12 mouse cellular contexts compared by ENCODE assay signal in the genomic region with DNA sequence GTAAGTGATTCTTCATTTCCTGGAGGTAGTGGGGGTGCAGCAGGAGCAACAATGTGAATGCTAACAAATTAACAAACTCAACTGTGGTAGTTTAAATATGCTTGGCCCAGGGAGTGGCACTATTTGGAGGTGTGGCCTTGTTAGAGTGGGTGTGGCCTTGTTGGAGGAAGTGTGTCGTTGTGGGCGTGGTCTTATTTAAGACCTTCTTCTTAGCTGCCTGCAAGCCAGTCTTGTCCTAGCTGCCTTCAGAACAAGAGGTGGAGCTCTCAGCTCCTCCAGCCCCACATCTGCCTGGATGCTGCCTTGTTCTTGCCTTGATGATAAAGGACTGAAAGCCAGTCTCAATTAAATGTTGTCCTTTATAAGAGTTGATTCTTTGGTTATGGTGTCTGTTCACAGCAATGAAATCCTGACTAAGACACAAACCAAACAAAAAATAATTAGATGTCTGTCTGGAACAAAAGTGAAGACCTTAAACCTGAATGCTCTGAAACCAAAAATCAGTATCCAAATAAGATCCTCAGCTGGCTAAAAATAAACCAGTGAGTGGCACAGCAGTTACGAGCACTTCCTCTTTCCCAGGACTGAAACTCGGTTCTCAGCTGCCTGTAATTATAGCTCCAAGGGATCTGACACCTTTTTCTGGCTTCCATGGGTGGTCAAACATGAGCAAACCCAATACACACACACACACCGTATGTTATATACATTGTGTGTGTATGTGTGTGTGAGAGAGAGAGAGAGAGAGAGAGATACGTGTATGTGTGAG. TPM values are rescaled to one million over a fixed set of nuclear protein-coding genes. Genes with fewer than 3 reads are reported as not detected.
A peak's percentile ranks its signal among the peaks of the same experiment; 100 is the strongest.
DNase-seq lines count a peak whose midpoint lies in the region; ATAC-seq and TF ChIP-seq lines count a peak whose summit lies in the region.
"Had no signal": no experiment of that assay in that cellular context is flagged by ENCODE, and none has a peak within 500 bp of the region (broad histone marks: within the 10 kb centered on the region; RNA-seq: fewer than 3 reads in every experiment).

No protein-coding gene starts in this region.

- 0 out of 2 replicates have a peak, but pooled peaks cover 3% of the 10 kb centered on the region for H3K27me3 ChIP-seq in heart, embryonic 13.5 days (replicated peaks)
- H3K27me3 ChIP-seq in MEL (ENCODE audit: control insufficient read depth in 1 of 2, insufficient read depth in 2 of 2, low read length in 2 of 2), result no peaks in the 10 kb centered on the region
- no peaks in the 10 kb centered on the region for H3K27me3 ChIP-seq in kidney, embryonic 16.5 days (ENCODE audit: insufficient read depth, low read length)
- H3K27me3 ChIP-seq: forebrain, embryonic 13.5 days had no signal

- TF ChIP-seq CTCF in MEL (IDR thresholded peaks at IDR 0.05 in 2 of 3, conservative IDR thresholded peaks at IDR 0.05 in 1 of 3; ENCODE audit: control insufficient read depth in 1 of 3, insufficient read depth in 1 of 3, low read depth in 2 of 3, low read length in 3 of 3, poor library complexity in 1 of 3, severe bottlenecking in 1 of 3), result no peak

- H3K4me2 ChIP-seq in heart, embryonic 13.5 days, result 0 out of 2 replicates have a peak overlapping the region, but pooled peaks have one; percentile 11
- no peak overlapping the region for H3K4me2 ChIP-seq in kidney, embryonic 16.5 days (replicated peaks; ENCODE audit: low read depth, low read length)
- H3K4me2 ChIP-seq: forebrain, embryonic 13.5 days had no signal

- DNase-seq in heart, adult 8-10 months (ENCODE audit: low spot score), result no peak
- DNase-seq in 3T3-L1 (ENCODE audit: low read depth, low spot score), result peak; percentile 31
- peak; percentile 81 for DNase-seq in MEL (ENCODE audit: low read depth, low spot score)
- peak; percentile 43 for DNase-seq in induced T-regulatory cell, adult 2 months (ENCODE audit: low read depth)
- no peak for DNase-seq in embryo, embryonic 10 days (ENCODE audit: low spot score)
- no peak for DNase-seq in layer of hippocampus, adult 18-20 months (ENCODE audit: low spot score in 2 of 2)
- DNase-seq: gastrocnemius, postnatal 10 days; kidney, postnatal 10 days; thymus, adult 2 months had no signal

- H3K27ac ChIP-seq in heart, embryonic 13.5 days (replicated peaks), result peak overlapping the region; percentile 65
- H3K27ac ChIP-seq in MEL (ENCODE audit: control insufficient read depth, low read depth, low read length), result peak overlapping the region; percentile 26; the same call in 1 of the 2 replicates
- no peak overlapping the region for H3K27ac ChIP-seq in kidney, embryonic 16.5 days (ENCODE audit: low read length)
- H3K27ac ChIP-seq: forebrain, embryonic 13.5 days had no signal

- peaks cover 20% of the 10 kb centered on the region for H3K4me1 ChIP-seq in heart, embryonic 13.5 days
- peaks cover 5 to 36% of the 10 kb centered on the region in 2 experiments for H3K4me1 ChIP-seq in MEL (ENCODE audit: control insufficient read depth in 1 of 2, insufficient read depth in 2 of 2, low read length in 2 of 2)
- H3K4me1 ChIP-seq in kidney, embryonic 16.5 days (ENCODE audit: insufficient read depth, low read length), result peaks cover 5% of the 10 kb centered on the region; the same call in 1 of the 2 replicates

- H3K4me3 ChIP-seq in heart, embryonic 13.5 days, result no peak overlapping the region
- H3K4me3 ChIP-seq in MEL (ENCODE audit: control insufficient read depth in 1 of 2, insufficient read depth in 1 of 2, low read depth in 2 of 2, low read length in 2 of 2), result peak overlapping the region in 1 of 2 experiments; percentile 9; a peak in 1 of 4 replicates
- H3K4me3 ChIP-seq in kidney, embryonic 16.5 days (ENCODE audit: low read length), result no peak overlapping the region
- H3K4me3 ChIP-seq: forebrain, embryonic 13.5 days had no signal

- ATAC-seq in heart, embryonic 13.5 days (ENCODE audit: extremely low read depth, insufficient number of reproducible peaks, low FRiP score, low TSS enrichment), result no peak
- no peak for ATAC-seq in kidney, embryonic 16.5 days (ENCODE audit: low FRiP score, low TSS enrichment)
- ATAC-seq: forebrain, embryonic 13.5 days had no signal

- H3K9me3 ChIP-seq in heart, embryonic 13.5 days, result no peaks in the 10 kb centered on the region
- no peaks in the 10 kb centered on the region for H3K9me3 ChIP-seq in MEL (replicated peaks; ENCODE audit: insufficient read depth, low read length)
- no peaks in the 10 kb centered on the region for H3K9me3 ChIP-seq in kidney, embryonic 16.5 days (ENCODE audit: low read length)
- H3K9me3 ChIP-seq: forebrain, embryonic 13.5 days had no signal

- TF ChIP-seq POLR2A in MEL (IDR thresholded peaks at IDR 0.05; ENCODE audit: control insufficient read depth in 1 of 2, insufficient read depth in 1 of 2, low read depth in 1 of 2, low read length in 2 of 2, poor library complexity in 1 of 2), result peak in 1 of 2 experiments; percentile 53; a peak in 1 of 4 replicates

- H3K9ac ChIP-seq in heart, embryonic 13.5 days, result no peak overlapping the region
- peak overlapping the region; percentile 25; the same call in 1 of the 2 replicates for H3K9ac ChIP-seq in MEL (ENCODE audit: control insufficient read depth, low read depth, low read length, poor library complexity, severe bottlenecking)
- H3K9ac ChIP-seq in kidney, embryonic 16.5 days (replicated peaks; ENCODE audit: low read length), result no peak overlapping the region
- H3K9ac ChIP-seq: forebrain, embryonic 13.5 days had no signal

- no peaks in the 10 kb centered on the region; the same call in 1 of the 2 replicates for H3K79me2 ChIP-seq in MEL (ENCODE audit: control insufficient read depth, insufficient read depth, low read length, poor library complexity)

- no peak for TF ChIP-seq RAD21 in MEL (IDR thresholded peaks at IDR 0.05; ENCODE audit: low read depth, low read length)

- peak in 1 of 2 experiments; percentile 26; a peak in 2 of 4 replicates for TF ChIP-seq EP300 in MEL (IDR thresholded peaks at IDR 0.05; ENCODE audit: low read depth in 1 of 2, low read length in 2 of 2)

- no peaks in the 10 kb centered on the region for H3K36me3 ChIP-seq in heart, embryonic 13.5 days
- peaks cover 0 to 33% of the 10 kb centered on the region in 2 experiments; a peak in 2 of 4 replicates for H3K36me3 ChIP-seq in MEL (ENCODE audit: control insufficient read depth in 1 of 2, insufficient read depth in 2 of 2, low read length in 2 of 2)
- H3K36me3 ChIP-seq in kidney, embryonic 16.5 days (ENCODE audit: insufficient read depth, low read length), result no peaks in the 10 kb centered on the region

- 53% methylated on average over 6 of the region's 6 CpGs for WGBS in heart, embryonic 13.5 days
- WGBS in kidney, embryonic 16.5 days, result 61% methylated on average over 6 of the region's 6 CpGs

TF ChIP-seq in MEL, 35 proteins besides CTCF, POLR2A, EP300 and RAD21 (continues in another document):
- TF ChIP-seq MXI1 (IDR thresholded peaks at IDR 0.05; ENCODE audit: low read depth, low read length) (no peak), MAX (IDR thresholded peaks at IDR 0.05; ENCODE audit: low read length) (0 out of 2 replicates have a peak, but pooled peaks have one; percentile 18), ZC3H11A (IDR thresholded peaks at IDR 0.05; ENCODE audit: low read depth, low read length) (no peak), TBP (IDR thresholded peaks at IDR 0.05; ENCODE audit: low read depth, low read length) (peak; percentile 95), RCOR1 (IDR thresholded peaks at IDR 0.05; ENCODE audit: low read depth, low read length) (peak; percentile 91), ETS1 (IDR thresholded peaks at IDR 0.05; ENCODE audit: low read depth, low read length) (peak; percentile 45), POLR2AphosphoS5 (IDR thresholded peaks at IDR 0.05; ENCODE audit: borderline replicate concordance, low read depth, low read length) (no peak), MEF2A (IDR thresholded peaks at IDR 0.05; ENCODE audit: extremely low read depth, insufficient replicate concordance, low read depth, low read length, poor library complexity, severe bottlenecking) (0 out of 2 replicates have a peak, but pooled peaks have one; percentile 82), E2F4 (IDR thresholded peaks at IDR 0.05; ENCODE audit: borderline replicate concordance, low read depth, low read length) (no peak)

RNA-seq across cellular contexts. Expression of gene Mapk7, which starts 4.7 kb away (rescaled TPM):
- 28.8 and 29.6 TPM in 2 replicates for polyA plus RNA-seq in heart, embryonic 13.5 days (2015; fragmentation: Nextera tagmentation; extraction: Ambion mirVana)
- total RNA-seq in heart, adult 8-10 months (2022), result 1 to 10 TPM; 4.3 to 5.1 (median 4.7) TPM
- total RNA-seq in MEL (2012; rRNA removed), result 12.6 and 12.7 TPM in 2 replicates
- polyA plus RNA-seq in MEL (2012; ENCODE audit: insufficient read depth in 1 of 2, insufficient read length in 2 of 2, low read depth in 1 of 2, low replicate concordance in 2 of 2, missing spikeins in 1 of 2), result 10 to 100 TPM in 1 of 2 experiments, not detected in 1; 25.3 TPM
- 62.5 and 65.0 TPM in 2 replicates for polyA plus RNA-seq in kidney, embryonic 16.5 days (2015; fragmentation: Nextera tagmentation; extraction: Ambion mirVana)
- 10 to 100 TPM; 26.6 to 27.4 TPM for total RNA-seq in layer of hippocampus, adult 18-20 months (2021)

RNA-seq across cellular contexts. Expression of gene B9d1, which starts 6.0 kb away (rescaled TPM):
- 13.6 and 14.2 TPM in 2 replicates for polyA plus RNA-seq in heart, embryonic 13.5 days (2015; fragmentation: Nextera tagmentation; extraction: Ambion mirVana)
- 10 to 100 TPM in 1 of 4 experiments, 1 to 10 TPM in 3; 7.9 to 11.2 (median 8.3) TPM for total RNA-seq in heart, adult 8-10 months (2022)
- total RNA-seq in MEL (2012; rRNA removed), result 27.2 and 29.5 TPM in 2 replicates
- polyA plus RNA-seq in MEL (2012; ENCODE audit: insufficient read depth in 1 of 2, insufficient read length in 2 of 2, low read depth in 1 of 2, low replicate concordance in 2 of 2, missing spikeins in 1 of 2), result 10 to 100 TPM in 1 of 2 experiments, not detected in 1; 22.5 TPM
- polyA plus RNA-seq in kidney, embryonic 16.5 days (2015; fragmentation: Nextera tagmentation; extraction: Ambion mirVana), result 47.1 and 53.8 TPM in 2 replicates
- 10 to 100 TPM; 37.4 to 49.3 TPM for total RNA-seq in layer of hippocampus, adult 18-20 months (2021)

RNA-seq across cellular contexts. Expression of gene Mfap4, which starts 13.7 kb away (rescaled TPM):
- 114 and 126 TPM in 2 replicates for polyA plus RNA-seq in heart, embryonic 13.5 days (2015; fragmentation: Nextera tagmentation; extraction: Ambion mirVana)
- total RNA-seq in heart, adult 8-10 months (2022), result 10 to 100 TPM in 2 of 4 experiments, 1 to 10 TPM in 2; 7.9 to 11.9 (median 9.9) TPM
- not detected in 2 replicates for total RNA-seq in MEL (2012; rRNA removed)
- not detected for polyA plus RNA-seq in MEL (2012; ENCODE audit: insufficient read depth in 1 of 2, insufficient read length in 2 of 2, low read depth in 1 of 2, low replicate concordance in 2 of 2, missing spikeins in 1 of 2)
- polyA plus RNA-seq in kidney, embryonic 16.5 days (2015; fragmentation: Nextera tagmentation; extraction: Ambion mirVana), result 164 and 181 TPM in 2 replicates
- 1 to 10 TPM; 4.3 to 4.8 TPM for total RNA-seq in layer of hippocampus, adult 18-20 months (2021)

RNA-seq across cellular contexts. Expression of gene Rnf112, which starts 45.0 kb away (rescaled TPM):
- 0.33 and 0.52 TPM in 2 replicates for polyA plus RNA-seq in heart, embryonic 13.5 days (2015; fragmentation: Nextera tagmentation; extraction: Ambion mirVana)
- under 1 TPM in 3 of 4 experiments, not detected in 1; 0.12 to 0.14 (median 0.14) TPM for total RNA-seq in heart, adult 8-10 months (2022)
- total RNA-seq in MEL (2012; rRNA removed), result not detected in 2 replicates
- polyA plus RNA-seq in MEL (2012; ENCODE audit: insufficient read depth in 1 of 2, insufficient read length in 2 of 2, low read depth in 1 of 2, low replicate concordance in 2 of 2, missing spikeins in 1 of 2), result not detected
- 0.25 and 0.33 TPM in 2 replicates for polyA plus RNA-seq in kidney, embryonic 16.5 days (2015; fragmentation: Nextera tagmentation; extraction: Ambion mirVana)
- total RNA-seq in layer of hippocampus, adult 18-20 months (2021), result 100 to 1,000 TPM; 449 to 457 TPM

Comparison
In these comparisons a context has a peak if more than half of its experiments do, and no peak if none do; other contexts are left out.
1. DNase-seq: peak in 3T3-L1 (single experiment), MEL (single experiment) and induced T-regulatory cell, adult 2 months (single experiment); none in heart, adult 8-10 months (single experiment), embryo, embryonic 10 days (single experiment) and layer of hippocampus, adult 18-20 months (0 of 2).